Mouse (Mus musculus): ENCODE data around the gene Fxyd6.

GRCm38 (mm10) chr9:45411111-45411510, 41.1 kb downstream of the Fxyd6 start:
- TF ChIP-seq CTCF (IDR thresholded peaks at IDR 0.05; ENCODE audit: extremely low read depth, insufficient read depth, low read length) (no peak), POLR2A (IDR thresholded peaks at IDR 0.05; ENCODE audit: extremely low read depth, insufficient read depth, low read length) (no peak)

Data from cortical plate, adult 2 months (tissue).